In genomic region chr5:107868905-107869424, GRCm38 (mm10) we compare ENCODE assay signal across 8 mouse cellular contexts. TPM values are rescaled to one million over a fixed set of nuclear protein-coding genes. Genes with fewer than 3 reads are reported as not detected.
DNase-seq lines count a peak whose midpoint lies in the region; ATAC-seq and TF ChIP-seq lines count a peak whose summit lies in the region.

No protein-coding gene starts in this region.

- under 1% methylated on average over 58 of the region's 58 CpGs for WGBS in bone marrow, adult 2 months
- under 1% methylated on average over 24 of the region's 58 CpGs for WGBS in embryonic facial prominence, embryonic 14.5 days
- WGBS in limb, embryonic 12.5 days = under 1% methylated on average over 58 of the region's 58 CpGs
- WGBS in midbrain, embryonic 14.5 days = under 1% methylated on average over 58 of the region's 58 CpGs

- ATAC-seq in embryonic facial prominence, embryonic 14.5 days (ENCODE audit: low read depth) = peak; percentile 99
- peak; percentile 99 for ATAC-seq in limb, embryonic 12.5 days (ENCODE audit: insufficient number of reproducible peaks, insufficient read depth, low FRiP score, low TSS enrichment, low read depth)
- ATAC-seq in midbrain, embryonic 14.5 days (ENCODE audit: low FRiP score, low TSS enrichment) = peak; percentile 97

- DNase-seq in A20 (ENCODE audit: low read depth, low spot score) = peak; percentile 91
- peak; percentile 98 for DNase-seq in embryonic facial prominence, embryonic 14.5 days (ENCODE audit: low spot score)
- DNase-seq in heart, adult 8-10 months (ENCODE audit: low spot score) = peak; percentile 93
- DNase-seq in kidney, adult 8-10 months = peak; percentile 95 to 96
- peak; percentile 95 for DNase-seq in midbrain, embryonic 14.5 days
- peak; percentile 72 to 77 for DNase-seq in spleen, adult 18-20 months

- H3K4me2 ChIP-seq in embryonic facial prominence, embryonic 14.5 days (ENCODE audit: low read depth, low read length) = peak overlapping the region; percentile 64
- peak overlapping the region; percentile 60 for H3K4me2 ChIP-seq in limb, embryonic 12.5 days
- peak overlapping the region; percentile 64 for H3K4me2 ChIP-seq in midbrain, embryonic 14.5 days (ENCODE audit: low read length)

- TF ChIP-seq CTCF in bone marrow, adult 2 months (IDR thresholded peaks at IDR 0.05; ENCODE audit: control insufficient read depth, insufficient read depth, low read length) = no peak

- no peaks in the 10 kb centered on the region for H3K36me3 ChIP-seq in embryonic facial prominence, embryonic 14.5 days (ENCODE audit: control insufficient read depth, insufficient read depth, low read length)
- H3K36me3 ChIP-seq in limb, embryonic 12.5 days = no peaks in the 10 kb centered on the region
- no peaks in the 10 kb centered on the region for H3K36me3 ChIP-seq in midbrain, embryonic 14.5 days (ENCODE audit: control insufficient read depth, insufficient read depth, low read length)

- peak overlapping the region; percentile 98 for H3K27ac ChIP-seq in bone marrow, adult 2 months (ENCODE audit: control insufficient read depth, insufficient read depth, low read depth, low read length, poor library complexity)
- peak overlapping the region; percentile 95 for H3K27ac ChIP-seq in embryonic facial prominence, embryonic 14.5 days (replicated peaks; ENCODE audit: low read depth, low read length)
- peak overlapping the region; percentile 99 for H3K27ac ChIP-seq in limb, embryonic 12.5 days
- H3K27ac ChIP-seq in midbrain, embryonic 14.5 days (replicated peaks; ENCODE audit: low read depth, low read length) = peak overlapping the region; percentile 91

- H3K9me3 ChIP-seq in embryonic facial prominence, embryonic 14.5 days (ENCODE audit: control insufficient read depth, low read length) = no peaks in the 10 kb centered on the region
- H3K9me3 ChIP-seq in limb, embryonic 12.5 days = no peaks in the 10 kb centered on the region
- H3K9me3 ChIP-seq in midbrain, embryonic 14.5 days (ENCODE audit: control insufficient read depth, low read length) = no peaks in the 10 kb centered on the region

- H3K9ac ChIP-seq in embryonic facial prominence, embryonic 14.5 days (ENCODE audit: low read depth, low read length) = peak overlapping the region; percentile 95
- peak overlapping the region; percentile 90 for H3K9ac ChIP-seq in limb, embryonic 12.5 days (replicated peaks)
- peak overlapping the region; percentile 80 for H3K9ac ChIP-seq in midbrain, embryonic 14.5 days (replicated peaks; ENCODE audit: low read length)

- peak overlapping the region; percentile 85 for H3K4me3 ChIP-seq in bone marrow, adult 2 months (replicated peaks; ENCODE audit: control insufficient read depth, low read depth, low read length)
- peak overlapping the region; percentile 88 for H3K4me3 ChIP-seq in embryonic facial prominence, embryonic 14.5 days (ENCODE audit: low read depth, low read length)
- peak overlapping the region; percentile 84 for H3K4me3 ChIP-seq in limb, embryonic 12.5 days (replicated peaks)
- peak overlapping the region; percentile 72 for H3K4me3 ChIP-seq in midbrain, embryonic 14.5 days (replicated peaks; ENCODE audit: low read depth, low read length)

- H3K4me1 ChIP-seq in bone marrow, adult 2 months (ENCODE audit: control insufficient read depth, insufficient read depth, low read length) = peaks cover 3% of the 10 kb centered on the region; the same call in 1 of the 2 replicates
- H3K4me1 ChIP-seq in embryonic facial prominence, embryonic 14.5 days (ENCODE audit: control insufficient read depth, insufficient read depth, low read length) = peaks cover 4% of the 10 kb centered on the region; the same call in 1 of the 2 replicates
- peaks cover 21% of the 10 kb centered on the region for H3K4me1 ChIP-seq in limb, embryonic 12.5 days (replicated peaks)
- H3K4me1 ChIP-seq in midbrain, embryonic 14.5 days (ENCODE audit: control insufficient read depth, insufficient read depth, low read length) = peaks cover 4% of the 10 kb centered on the region; the same call in 1 of the 2 replicates

- H3K27me3 ChIP-seq in embryonic facial prominence, embryonic 14.5 days (replicated peaks; ENCODE audit: control insufficient read depth, insufficient read depth, low read length) = no peaks in the 10 kb centered on the region
- H3K27me3 ChIP-seq in limb, embryonic 12.5 days = peaks cover 2% of the 10 kb centered on the region; the same call in 1 of the 2 replicates
- no peaks in the 10 kb centered on the region for H3K27me3 ChIP-seq in midbrain, embryonic 14.5 days (ENCODE audit: control insufficient read depth, insufficient read depth, low read length)

- peak; percentile 64; the same call in 1 of the 2 replicates for TF ChIP-seq POLR2A in bone marrow, adult 2 months (IDR thresholded peaks at IDR 0.05; ENCODE audit: borderline replicate concordance, control insufficient read depth, low read depth, low read length)

RNA-seq across cellular contexts. Expression of gene Evi5, which starts 5.9 kb away (rescaled TPM):
- polyA plus RNA-seq in bone marrow, adult 2 months (2011; ENCODE audit: insufficient read depth, insufficient read length, low replicate concordance, missing spikeins) = 48.1 and 50.0 TPM in 2 replicates
- 56.1 and 58.5 TPM in 2 replicates for polyA plus RNA-seq in embryonic facial prominence, embryonic 14.5 days (2014; fragmentation: Nextera tagmentation; extraction: Ambion mirVana)
- 10 to 100 TPM; 16.6 to 21.1 (median 19.0) TPM for total RNA-seq in heart, adult 8-10 months (2022)
- polyA plus RNA-seq in limb, embryonic 12.5 days (2016; fragmentation: Nextera tagmentation; extraction: Ambion mirVana) = 85.9 and 88.4 TPM in 2 replicates
- 40.5 and 44.3 TPM in 2 replicates for polyA plus RNA-seq in midbrain, embryonic 14.5 days (2014; fragmentation: Nextera tagmentation; extraction: Ambion mirVana)

RNA-seq across cellular contexts. Expression of gene Rpl5, which starts 31.3 kb away (rescaled TPM):
- polyA plus RNA-seq in bone marrow, adult 2 months (2011; ENCODE audit: insufficient read depth, insufficient read length, low replicate concordance, missing spikeins) = 31.5 and 104 TPM in 2 replicates
- 58.1 and 63.8 TPM in 2 replicates for polyA plus RNA-seq in embryonic facial prominence, embryonic 14.5 days (2014; fragmentation: Nextera tagmentation; extraction: Ambion mirVana)
- total RNA-seq in heart, adult 8-10 months (2022) = 10 to 100 TPM; 24.1 to 35.4 (median 32.1) TPM
- 71.6 and 80.0 TPM in 2 replicates for polyA plus RNA-seq in limb, embryonic 12.5 days (2016; fragmentation: Nextera tagmentation; extraction: Ambion mirVana)
- polyA plus RNA-seq in midbrain, embryonic 14.5 days (2014; fragmentation: Nextera tagmentation; extraction: Ambion mirVana) = 69.8 and 74.8 TPM in 2 replicates

RNA-seq across cellular contexts. Expression of gene Ube2d2b, which starts 39.1 kb away (rescaled TPM):
- not detected in 2 replicates for polyA plus RNA-seq in bone marrow, adult 2 months (2011; ENCODE audit: insufficient read depth, insufficient read length, low replicate concordance, missing spikeins)
- 0.47 TPM in 1 of 2 replicates, not detected in the other for polyA plus RNA-seq in embryonic facial prominence, embryonic 14.5 days (2014; fragmentation: Nextera tagmentation; extraction: Ambion mirVana)
- total RNA-seq in heart, adult 8-10 months (2022) = not detected
- 0.37 and 0.55 TPM in 2 replicates for polyA plus RNA-seq in limb, embryonic 12.5 days (2016; fragmentation: Nextera tagmentation; extraction: Ambion mirVana)
- polyA plus RNA-seq in midbrain, embryonic 14.5 days (2014; fragmentation: Nextera tagmentation; extraction: Ambion mirVana) = 0.18 and 0.33 TPM in 2 replicates

Comparison
In these comparisons a context has a peak if more than half of its experiments do, and no peak if none do; other contexts are left out.
1. Peak in every context shown above with its lines: DNase-seq, ATAC-seq, H3K4me3 ChIP-seq and H3K27ac ChIP-seq.